Mouse (Mus musculus): Measurements from ENCODE around the gene Gja10. TPM values are rescaled to one million over a fixed set of nuclear protein-coding genes. Genes with fewer than 3 reads are reported as not detected.

Gene Gja10
- total RNA-seq (2021): not detected
- long read RNA-seq, experiment 1: 0 reads
- long read RNA-seq, experiment 2: 0 reads

DNA sequence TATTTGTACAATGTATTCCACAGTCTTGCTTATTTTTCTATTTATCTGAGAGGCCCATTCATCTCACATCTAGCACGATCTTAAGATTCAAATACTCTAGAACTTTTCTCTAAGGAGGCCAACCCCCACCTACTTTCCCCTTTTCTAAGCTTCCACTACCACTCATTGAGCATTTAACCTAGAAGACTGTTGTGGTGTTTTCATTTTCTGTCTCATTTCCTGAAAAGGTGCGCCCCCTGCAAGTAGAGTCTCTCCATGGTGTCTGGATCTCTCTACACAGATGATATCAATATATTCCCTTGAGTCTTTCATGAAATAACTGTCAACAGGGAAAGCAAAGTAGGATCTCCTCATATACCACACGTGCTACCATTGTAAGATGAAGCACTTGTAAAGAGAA lies at the start of gene Gja10:
TSS of gene Gja10 (minus strand) at position 101 of the 400 bp plus-strand sequence.
- intact Hi-C loops (cut with DNase I): no loop called here
- Histone ChIP-seq H3K27ac (no peak within 1 kb of the TSS), H3K4me3 (no peak within 1 kb of the TSS)
- no peak for DNase-seq
- TF ChIP-seq CTCF (IDR thresholded peaks at IDR 0.05): no peak

- TF ChIP-seq CTCF (IDR thresholded peaks at IDR 0.05): no peak
- H3K4me3 ChIP-seq: no peak overlapping the region
- DNase-seq: no peak
- H3K27ac ChIP-seq: no peak overlapping the region
- intact Hi-C loops (cut with DNase I): no loop called here
Measured at GRCm38 (mm10) chr4:32651669-32652068, 49.1 kb upstream of the Gja10 start.

DNA sequence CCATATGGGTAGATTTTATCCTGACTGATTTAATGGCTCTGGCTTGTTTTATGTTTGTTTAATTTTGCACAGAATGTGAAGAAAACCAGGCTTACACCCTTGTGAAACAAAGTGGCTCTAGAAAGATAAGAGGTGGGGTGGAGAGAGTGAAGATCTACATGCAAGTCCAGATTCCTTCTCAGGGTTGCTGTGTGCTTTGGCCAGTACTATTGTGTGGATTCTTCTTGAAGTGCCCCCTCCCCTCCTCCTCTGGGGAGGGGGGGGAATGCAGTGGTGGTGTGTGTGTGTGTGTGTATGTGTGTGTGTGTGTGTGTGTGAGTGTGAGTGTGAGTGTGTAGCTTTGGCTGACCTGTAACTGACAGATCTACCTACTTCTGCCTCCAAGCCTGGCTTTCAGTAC lies 19.1 kb upstream of the Gja10 start:
- no peak for TF ChIP-seq CTCF (IDR thresholded peaks at IDR 0.05)
- no peak for DNase-seq
- H3K27ac ChIP-seq: no peak overlapping the region
- intact Hi-C loops (cut with DNase I): no loop called here
- H3K4me3 ChIP-seq: no peak overlapping the region

- intact Hi-C loops (cut with DNase I): loop anchor here (5.0 to 10.0 kb wide), 3 partner anchors 42 to 700 kb away; partner anchors contain the start of genes Mdn1 and Rngtt
- peak; percentile 98 for DNase-seq
- Histone ChIP-seq H3K27ac (peak within 1 kb of the TSS; percentile 91), H3K4me3 (peak within 1 kb of the TSS; percentile 92)
- TF ChIP-seq CTCF (IDR thresholded peaks at IDR 0.05): no peak
Measured at GRCm38 (mm10) chr4:32615034-32615881, 12.7 kb upstream of the Gja10 start, which contains the start of gene Casp8ap2. Gene Casp8ap2, plus strand, starts transcription at chr4:32615451.

DNA sequence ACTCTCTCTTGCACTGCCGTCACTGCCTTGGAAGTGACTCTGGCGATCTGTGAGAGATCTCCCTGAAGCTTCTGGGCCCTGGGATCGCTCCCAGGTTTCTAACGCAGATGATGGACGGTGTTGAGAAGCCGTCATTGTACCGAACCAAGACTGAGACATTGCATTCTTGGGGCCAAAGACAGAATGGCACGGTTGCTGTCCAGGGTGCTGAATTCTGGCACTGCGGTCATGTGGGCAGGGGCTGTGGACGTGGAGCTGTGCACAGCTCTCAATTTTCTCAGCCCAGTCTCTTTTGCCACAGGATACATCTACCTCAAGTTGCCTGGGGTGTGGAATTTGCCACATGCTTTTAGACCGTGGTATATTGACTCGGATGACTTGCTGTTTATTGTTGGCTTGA lies 1.4 kb downstream of the Gja10 start:
- peak; percentile 51 for DNase-seq
- H3K4me3 ChIP-seq: no peak overlapping the region
- intact Hi-C loops (cut with DNase I): no loop called here
- H3K27ac ChIP-seq: no peak overlapping the region
- TF ChIP-seq CTCF (IDR thresholded peaks at IDR 0.05): no peak

DNA sequence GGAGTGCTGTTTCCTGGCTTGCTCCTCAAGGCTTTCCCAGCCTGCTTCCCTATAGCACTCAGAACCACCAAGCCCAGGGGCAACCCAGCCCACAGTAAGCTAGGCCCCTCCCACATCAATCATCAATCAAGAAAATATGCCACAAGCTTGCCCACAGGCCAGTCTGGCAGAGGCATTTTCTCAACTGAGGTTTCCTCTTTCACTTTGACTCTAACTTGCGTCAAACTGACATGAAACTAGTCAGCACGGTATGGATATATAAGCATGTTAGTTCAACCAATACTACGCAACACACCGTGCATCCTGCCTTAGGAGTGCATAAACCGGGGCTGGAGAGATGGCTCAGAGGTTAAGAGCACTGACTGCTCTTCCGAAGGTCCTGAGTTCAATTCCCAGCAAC lies 14.3 kb downstream of the Gja10 start:
- intact Hi-C loops (cut with DNase I): no loop called here
- Histone ChIP-seq H3K27ac (no peak overlapping the region), H3K4me3 (no peak overlapping the region)
- TF ChIP-seq CTCF (IDR thresholded peaks at IDR 0.05): no peak
- DNase-seq: no peak

GRCm38 (mm10) chr4:32587543-32587942 lies 15.0 kb downstream of the Gja10 start:
- no peak for DNase-seq
- TF ChIP-seq CTCF (IDR thresholded peaks at IDR 0.05): no peak
- intact Hi-C loops (cut with DNase I): loop anchor here (2.0 kb wide), 1 partner anchor 531 kb away; no protein-coding TSS in a partner anchor
- Histone ChIP-seq H3K27ac (no peak overlapping the region), H3K4me3 (no peak overlapping the region)

GRCm38 (mm10) chr4:32586596-32586995 lies 16.0 kb downstream of the Gja10 start:
- DNase-seq: peak; percentile 62
- intact Hi-C loops (cut with DNase I): loop anchor here (2.0 kb wide), 1 partner anchor 532 kb away; no protein-coding TSS in a partner anchor
- TF ChIP-seq CTCF (IDR thresholded peaks at IDR 0.05): peak; percentile 76
- no peak overlapping the region for H3K27ac ChIP-seq
- no peak overlapping the region for H3K4me3 ChIP-seq

GRCm38 (mm10) chr4:32584181-32584580 lies 18.4 kb downstream of the Gja10 start:
- TF ChIP-seq CTCF (IDR thresholded peaks at IDR 0.05): no peak
- intact Hi-C loops (cut with DNase I): no loop called here
- no peak overlapping the region for H3K27ac ChIP-seq
- H3K4me3 ChIP-seq: no peak overlapping the region
- DNase-seq: no peak

GRCm38 (mm10) chr4:32579850-32580249 lies 22.7 kb downstream of the Gja10 start:
- TF ChIP-seq CTCF (IDR thresholded peaks at IDR 0.05): no peak
- intact Hi-C loops (cut with DNase I): no loop called here
- no peak overlapping the region for H3K27ac ChIP-seq
- no peak for DNase-seq
- H3K4me3 ChIP-seq: no peak overlapping the region

GRCm38 (mm10) chr4:32575165-32575564 lies 27.4 kb downstream of the Gja10 start:
- TF ChIP-seq CTCF (IDR thresholded peaks at IDR 0.05): no peak
- Histone ChIP-seq H3K27ac (no peak overlapping the region), H3K4me3 (no peak overlapping the region)
- DNase-seq: no peak
- intact Hi-C loops (cut with DNase I): no loop called here

DNA sequence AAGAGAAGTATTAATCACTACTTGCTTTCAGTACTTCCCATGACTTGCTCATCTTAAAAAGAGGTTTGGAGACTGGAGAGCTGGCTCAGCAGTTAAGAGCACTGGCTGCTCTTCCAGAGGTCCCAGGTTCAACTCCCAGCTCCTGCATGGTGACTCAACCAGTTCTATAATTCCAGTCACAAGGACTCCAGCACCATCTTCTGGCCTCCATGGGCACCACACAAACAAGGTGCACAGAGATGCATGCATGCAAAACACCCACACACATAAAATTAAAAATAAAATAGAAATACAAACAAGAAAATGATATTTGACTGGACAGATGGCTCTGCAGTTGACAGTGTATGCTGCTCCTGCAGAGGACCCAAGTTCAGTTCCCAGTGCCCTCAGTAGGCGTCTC lies 28.0 kb downstream of the Gja10 start:
- H3K4me3 ChIP-seq: no peak overlapping the region
- DNase-seq: no peak
- peak; percentile 28 for TF ChIP-seq CTCF (IDR thresholded peaks at IDR 0.05)
- intact Hi-C loops (cut with DNase I): loop anchor here (5.0 kb wide), 1 partner anchor 422 kb away; no protein-coding TSS in a partner anchor
- H3K27ac ChIP-seq: no peak overlapping the region

GRCm38 (mm10) chr4:32573586-32573985 lies 29.0 kb downstream of the Gja10 start:
- Histone ChIP-seq H3K27ac (no peak overlapping the region; the same call in 1 of the 2 replicates), H3K4me3 (no peak overlapping the region)
- intact Hi-C loops (cut with DNase I): loop anchor here (1.0 to 5.0 kb wide), 2 partner anchors 421 to 518 kb away; no protein-coding TSS in a partner anchor
- no peak for TF ChIP-seq CTCF (IDR thresholded peaks at IDR 0.05)
- DNase-seq: no peak

All from gastrocnemius, adult 2 months (tissue).